Mouse (Mus musculus): ENCODE data around the gene Polr1b.

Gene Polr1b

GRCm38 (mm10) chr2:129121986-129122385, 21.2 kb downstream of the Polr1b start:
- peak in 1 of 2 experiments; percentile 57 for DNase-seq

GRCm38 (mm10) chr2:129129412-129129929, 28.7 kb downstream of the Polr1b start, which contains the start of gene Chchd5:
Gene Chchd5 (plus strand): TSS chr2:129129700.
- DNase-seq: peak; percentile 94 to 97

GRCm38 (mm10) chr2:129129987-129130545, 29.3 kb downstream of the Polr1b start:
- DNase-seq: peak in 1 of 2 experiments; percentile 51

- DNase-seq: no peak
Observed at GRCm38 (mm10) chr2:129130776-129131175, 30.0 kb downstream of the Polr1b start.

- peak in 1 of 2 experiments; percentile 28 for DNase-seq
Observed at GRCm38 (mm10) chr2:129132231-129132630, 31.4 kb downstream of the Polr1b start.

GRCm38 (mm10) chr2:129133006-129133805, 32.4 kb downstream of the Polr1b start:
- peak in 1 of 2 experiments; percentile 43 for DNase-seq

- DNase-seq: peak; percentile 56 to 64
Observed at GRCm38 (mm10) chr2:129139906-129140305, 39.1 kb downstream of the Polr1b start.

- no peak for DNase-seq
Observed at GRCm38 (mm10) chr2:129148836-129149235, 48.0 kb downstream of the Polr1b start.

- no peak for DNase-seq
Observed at GRCm38 (mm10) chr2:129150386-129150785, 49.6 kb downstream of the Polr1b start.

GRCm38 (mm10) chr2:129151111-129151510, 50.3 kb downstream of the Polr1b start:
- peak in 1 of 2 experiments; percentile 40 for DNase-seq

- DNase-seq: no peak
Observed at GRCm38 (mm10) chr2:129152751-129153150, 52.0 kb downstream of the Polr1b start.

- no peak for DNase-seq
Observed at GRCm38 (mm10) chr2:129164815-129165214, 64.0 kb downstream of the Polr1b start.

- DNase-seq: no peak
Observed at GRCm38 (mm10) chr2:129166466-129167463, 66.0 kb downstream of the Polr1b start.

GRCm38 (mm10) chr2:129173386-129173785, 72.6 kb downstream of the Polr1b start:
- no peak for DNase-seq

- peak; percentile 88 to 91 for DNase-seq
Observed at GRCm38 (mm10) chr2:129174474-129174873, 73.7 kb downstream of the Polr1b start.

- DNase-seq: no peak
Observed at GRCm38 (mm10) chr2:129175636-129176035, 74.8 kb downstream of the Polr1b start.

Data from cerebellum, postnatal 10 days (tissue).